ENCODE assay signal across 12 mouse cellular contexts in the genomic region with DNA sequence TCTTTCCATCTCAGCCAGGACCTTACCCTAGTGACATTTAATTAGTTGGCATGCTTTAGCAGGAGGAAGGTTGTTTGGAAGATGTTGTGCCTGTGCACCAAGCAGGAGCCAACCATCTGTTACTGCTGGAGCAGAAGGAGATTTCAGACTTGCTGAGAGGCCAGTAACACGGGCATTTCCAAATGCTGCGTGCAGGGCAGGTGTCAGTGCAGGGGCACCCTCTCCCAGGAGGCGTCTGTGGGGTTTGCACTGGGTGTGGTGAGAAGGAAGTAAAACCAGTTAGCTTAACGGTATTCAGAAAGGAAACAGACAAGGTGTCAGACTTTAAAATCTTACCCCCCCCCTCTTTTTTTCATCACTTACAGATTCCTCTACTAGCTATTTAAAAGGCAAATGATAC.
A peak's percentile ranks its signal among the peaks of the same experiment; 100 is the strongest.
DNase-seq lines count a peak whose midpoint lies in the region; ATAC-seq and TF ChIP-seq lines count a peak whose summit lies in the region.
"Had no signal": no experiment of that assay in that cellular context is flagged by ENCODE, and none has a peak within 500 bp of the region (broad histone marks: within the 10 kb centered on the region; RNA-seq: fewer than 3 reads in every experiment).

No protein-coding gene starts in this region.

- WGBS in cerebellum, adult 2 months, result 9% methylated on average over 4 of the region's 4 CpGs

- TF ChIP-seq POLR2A in cerebellum, adult 2 months (IDR thresholded peaks at IDR 0.05; ENCODE audit: borderline replicate concordance, insufficient read depth, low read length), result no peak

- ATAC-seq in megakaryocyte progenitor cell, adult 5-6 weeks (replicated peaks; ENCODE audit: poor library complexity), result peak; percentile 63

- H3K4me3 ChIP-seq in layer of hippocampus, adult 2 months, result no peak overlapping the region
- no peak overlapping the region for H3K4me3 ChIP-seq in cerebellum, adult 2 months (replicated peaks; ENCODE audit: insufficient read depth, low read depth, low read length)
- H3K4me3 ChIP-seq: limb, embryonic 13.5 days had no signal

- no peak for DNase-seq in layer of hippocampus, adult 2 months (ENCODE audit: low spot score in 2 of 2)
- DNase-seq in layer of hippocampus, postnatal 10 days (ENCODE audit: low spot score in 2 of 2), result no peak
- DNase-seq in cerebellum, adult 2 months, result peak; percentile 81 to 92
- DNase-seq in thymus, postnatal 0 days (ENCODE audit: low spot score), result peak; percentile 22
- no peak for DNase-seq in right cerebral cortex, postnatal 14 days
- DNase-seq in gastrocnemius, postnatal 25 days, result no peak
- no peak for DNase-seq in layer of hippocampus, adult 11-12 months (ENCODE audit: low spot score)
- DNase-seq: heart, postnatal 36 days; kidney, postnatal 14 days had no signal

- H3K27me3 ChIP-seq in cerebellum, adult 2 months (ENCODE audit: control insufficient read depth, insufficient read depth, low read length), result no peaks in the 10 kb centered on the region
- H3K27me3 ChIP-seq: limb, embryonic 13.5 days had no signal

- peak overlapping the region; percentile 76 for H3K27ac ChIP-seq in layer of hippocampus, adult 2 months
- H3K27ac ChIP-seq in cerebellum, adult 2 months (ENCODE audit: insufficient read depth, low read length), result peak overlapping the region; percentile 37
- H3K27ac ChIP-seq: limb, embryonic 13.5 days; stomach, postnatal 0 days had no signal

- no peak for TF ChIP-seq CTCF in layer of hippocampus, adult 2 months (conservative IDR thresholded peaks at IDR 0.05)
- no peak for TF ChIP-seq CTCF in cerebellum, adult 2 months (IDR thresholded peaks at IDR 0.05; ENCODE audit: borderline replicate concordance, insufficient read depth, low read depth, low read length)

- peaks cover 60% of the 10 kb centered on the region for H3K4me1 ChIP-seq in cerebellum, adult 2 months (ENCODE audit: control insufficient read depth, insufficient read depth, low read length)

Comparison
In these comparisons a context has a peak if more than half of its experiments do, and no peak if none do; other contexts are left out.
1. DNase-seq: peak in cerebellum, adult 2 months (2 of 2) and thymus, postnatal 0 days (single experiment); none in layer of hippocampus, adult 2 months (0 of 2), layer of hippocampus, postnatal 10 days (0 of 2), right cerebral cortex, postnatal 14 days (single experiment), gastrocnemius, postnatal 25 days (single experiment) and layer of hippocampus, adult 11-12 months (single experiment).